Mouse (Mus musculus) embryonic facial prominence, embryonic 14.5 days (tissue): Measurements from ENCODE around the gene Psmg3. TPM values are rescaled to one million over a fixed set of nuclear protein-coding genes. Genes with fewer than 3 reads are reported as not detected.
A peak's percentile ranks its signal among the peaks of the same experiment; 100 is the strongest.

Source experiments
- ATAC-seq: fragments of 200-750 bp; cut with Nextera tagmentation; 2 replicates; pipeline ENCODE4 v1.8.0; 2017; ENCODE audit warnings: low read depth, moderate number of reproducible peaks, moderate TSS enrichment
- DNase-seq: peaks from one replicate; pipeline ENCODE4 v3.0.0-alpha.2; 2015; ENCODE audit warnings: low spot score
- H3K27ac ChIP-seq: fragments of 300-500 bp; sonication (generic); replicated peaks from 2 replicates; pipeline ENCODE4 v1.5.1; 2014; ENCODE audit warnings: low read depth, mild to moderate bottlenecking, low read length, moderate library complexity
- H3K27me3 ChIP-seq: fragments of 300-500 bp; sonication (generic); replicated peaks from 2 replicates; pipeline ENCODE4 v1.6.1; 2014; ENCODE audit warnings: low read length; ENCODE audit not compliant: control insufficient read depth, insufficient read depth
- H3K36me3 ChIP-seq: fragments of 300-500 bp; sonication (generic); 2 replicates; pipeline ENCODE4 v1.6.1; 2014; ENCODE audit warnings: low read length, mixed read lengths; ENCODE audit not compliant: control insufficient read depth, insufficient read depth
- H3K4me1 ChIP-seq: fragments of 300-500 bp; sonication (generic); 2 replicates; pipeline ENCODE4 v1.6.1; 2014; ENCODE audit warnings: antibody characterized with exemption, low read length; ENCODE audit not compliant: control insufficient read depth, insufficient read depth
- H3K4me2 ChIP-seq: fragments of 300-500 bp; sonication (generic); 2 replicates; pipeline ENCODE4 v1.6.1; 2014; ENCODE audit warnings: low read depth, mild to moderate bottlenecking, low read length, moderate library complexity, mixed read lengths
- H3K4me3 ChIP-seq: fragments of 300-500 bp; sonication (generic); 2 replicates; pipeline ENCODE4 v1.5.1; 2014; ENCODE audit warnings: low read depth, mild to moderate bottlenecking, low read length
- H3K9ac ChIP-seq: fragments of 300-500 bp; sonication (generic); 2 replicates; pipeline ENCODE4 v1.6.1; 2014; ENCODE audit warnings: low read depth, mild to moderate bottlenecking, low read length, moderate library complexity, mixed read lengths
- H3K9me3 ChIP-seq: fragments of 300-500 bp; sonication (generic); 2 replicates; pipeline ENCODE4 v1.6.1; 2016; ENCODE audit warnings: low read length; ENCODE audit not compliant: control insufficient read depth
- WGBS: fragments of 180-500 bp; shearing (Covaris S2); extraction: QIAGEN DNeasy Blood & Tissue Kit; methylation state at CpG from one replicate; pipeline ENCODE4 v1.1.7; 2014; 5-methylcytosine and 5-hydroxymethylcytosine counted together
- polyA plus RNA-seq: library from polyadenylated mRNA; unstranded; fragments of >200 nt; fragmentation: Nextera tagmentation; extraction: Ambion mirVana; gene quantifications from 2 replicates; pipeline ENCODE4 v1.2.1, GENCODE M21; 2014

The Psmg3 gene
- polyA plus RNA-seq, 1 experiment from 2014 or later, result 61.8 TPM

- Histone ChIP-seq H3K9ac (no peak within 1 kb of the TSS), H3K4me2 (no peak within 1 kb of the TSS), H3K4me3 (no peak within 1 kb of the TSS), H3K4me1 (no peaks in the 10 kb centered on the region), H3K27me3 (peaks cover 1% of the 10 kb centered on the region; the same call in 1 of the 2 replicates), H3K36me3 (peaks cover 28% of the 10 kb centered on the region), H3K27ac (no peak within 1 kb of the TSS), H3K9me3 (no peaks in the 10 kb centered on the region)
- DNase-seq (no peak), ATAC-seq (no peak)
- WGBS, result 89% methylated on average over 9 of the region's 9 CpGs
These were observed 7.0 kb downstream of the Psmg3 start, which contains the start of gene Tmem184a for GRCm38 (mm10) chr5:139819538-139820181. Gene Tmem184a, minus strand, starts transcription at chr5:139819917.

DNA sequence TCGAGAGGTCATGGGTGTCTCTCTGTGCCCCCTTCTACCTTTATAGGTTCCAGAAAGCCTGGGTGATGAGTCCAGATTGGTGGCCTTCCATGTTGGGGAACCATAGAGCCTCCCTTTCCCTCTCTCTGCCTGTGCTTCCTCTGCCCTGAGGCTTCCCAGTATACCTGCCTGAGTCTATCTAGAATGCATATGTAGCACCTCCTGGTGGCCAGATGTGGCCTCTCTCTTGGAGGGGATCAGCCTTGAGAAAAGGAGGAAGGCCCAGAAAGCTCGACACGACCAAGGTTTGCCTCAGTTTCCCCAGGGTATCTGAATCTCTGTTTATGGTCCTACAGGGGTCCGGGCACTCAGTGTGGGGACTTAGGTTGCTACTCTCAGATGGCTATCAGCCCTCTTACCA, 7.9 kb downstream of the Psmg3 start:
- H3K4me2 ChIP-seq, result no peak overlapping the region
- ATAC-seq (no peak), DNase-seq (peak; percentile 42)
- no peak overlapping the region for H3K4me3 ChIP-seq
- WGBS, result 56% methylated on average over 4 of the region's 4 CpGs
- H3K27me3 ChIP-seq, result peaks cover 10% of the 10 kb centered on the region
- H3K9ac ChIP-seq, result no peak overlapping the region
- no peaks in the 10 kb centered on the region for H3K9me3 ChIP-seq
- no peaks in the 10 kb centered on the region for H3K4me1 ChIP-seq
- H3K27ac ChIP-seq, result no peak overlapping the region
- H3K36me3 ChIP-seq, result peaks cover 22% of the 10 kb centered on the region

DNA sequence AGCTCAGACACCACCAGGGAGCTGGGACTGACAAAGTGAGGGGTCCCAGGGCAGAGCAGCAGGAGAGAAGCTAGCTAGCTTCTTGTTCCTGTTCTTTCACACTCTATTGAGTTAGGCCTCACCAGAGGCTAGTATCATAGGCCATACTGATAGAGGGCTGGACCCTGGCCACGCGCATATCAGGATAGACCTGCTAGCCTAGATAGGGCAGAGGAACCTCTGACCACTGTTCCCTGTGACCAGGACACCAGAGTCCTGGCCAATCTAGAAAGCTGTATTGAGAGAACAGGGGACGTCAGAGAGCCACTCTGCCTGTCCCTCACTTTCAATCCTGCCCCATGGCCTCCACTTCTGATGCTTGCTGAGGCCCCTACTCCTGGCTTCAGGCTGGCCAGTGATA, 8.6 kb downstream of the Psmg3 start:
- H3K4me3 ChIP-seq, result no peak overlapping the region
- 73% methylated on average over 3 of the region's 3 CpGs for WGBS

DNA sequence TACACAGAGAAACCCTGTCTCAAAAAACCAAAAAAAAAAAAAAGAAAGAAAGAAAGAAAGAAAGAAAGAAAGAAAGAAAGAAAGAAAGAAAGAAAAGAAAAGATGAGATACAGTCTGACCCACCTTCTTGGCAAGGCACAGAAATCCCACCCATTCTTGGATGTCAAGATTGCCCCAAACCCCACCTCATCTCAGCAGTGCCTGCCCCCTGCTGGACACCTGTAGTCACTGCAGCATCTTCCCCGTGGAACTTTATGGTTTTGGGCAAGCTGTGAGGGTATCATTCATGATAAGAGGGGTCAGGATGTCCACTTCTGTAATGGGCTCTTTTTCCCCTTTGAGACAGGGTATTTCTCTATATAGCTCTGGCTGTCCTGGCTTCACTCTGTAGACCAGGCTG, 9.4 kb downstream of the Psmg3 start:
- 0% methylated on average over 1 of the region's 1 CpGs for WGBS
- Histone ChIP-seq H3K4me1 (no peaks in the 10 kb centered on the region), H3K36me3 (peaks cover 7% of the 10 kb centered on the region), H3K27me3 (peaks cover 23% of the 10 kb centered on the region), H3K9me3 (no peaks in the 10 kb centered on the region), H3K27ac (no peak overlapping the region), H3K4me3 (no peak overlapping the region), H3K9ac (no peak overlapping the region), H3K4me2 (no peak overlapping the region)
- DNase-seq (no peak), ATAC-seq (no peak)

More for the DNA sequence above, 8.6 kb downstream of the Psmg3 start:
- ATAC-seq (no peak), DNase-seq (no peak)
- peaks cover 15% of the 10 kb centered on the region for H3K36me3 ChIP-seq
- H3K27ac ChIP-seq, result no peak overlapping the region
- no peak overlapping the region for H3K4me2 ChIP-seq
- H3K27me3 ChIP-seq, result peaks cover 15% of the 10 kb centered on the region
- no peaks in the 10 kb centered on the region for H3K4me1 ChIP-seq
- H3K9me3 ChIP-seq, result no peaks in the 10 kb centered on the region
- H3K9ac ChIP-seq, result no peak overlapping the region

GRCm38 (mm10) chr5:139816445-139816844, 10.2 kb downstream of the Psmg3 start:
- Histone ChIP-seq H3K36me3 (no peaks in the 10 kb centered on the region), H3K4me3 (no peak overlapping the region), H3K9ac (no peak overlapping the region), H3K4me2 (no peak overlapping the region), H3K9me3 (no peaks in the 10 kb centered on the region), H3K27ac (no peak overlapping the region), H3K4me1 (no peaks in the 10 kb centered on the region), H3K27me3 (peaks cover 24% of the 10 kb centered on the region)
- ATAC-seq, result no peak
- no peak for DNase-seq

- H3K4me1 ChIP-seq, result no peaks in the 10 kb centered on the region
- no peak overlapping the region for H3K4me3 ChIP-seq
- WGBS, result 70% methylated on average over 6 of the region's 6 CpGs
- H3K27ac ChIP-seq, result no peak overlapping the region
- no peak for ATAC-seq
- H3K27me3 ChIP-seq, result peaks cover 24% of the 10 kb centered on the region
- H3K36me3 ChIP-seq, result no peaks in the 10 kb centered on the region
- DNase-seq, result no peak
- H3K9me3 ChIP-seq, result no peaks in the 10 kb centered on the region
- no peak overlapping the region for H3K4me2 ChIP-seq
- H3K9ac ChIP-seq, result no peak overlapping the region
These were observed 10.7 kb downstream of the Psmg3 start for GRCm38 (mm10) chr5:139815964-139816363.

GRCm38 (mm10) chr5:139813963-139814381, 12.7 kb downstream of the Psmg3 start:
- H3K9me3 ChIP-seq, result no peaks in the 10 kb centered on the region
- ATAC-seq (peak; percentile 77), DNase-seq (peak; percentile 71)
- H3K36me3 ChIP-seq, result no peaks in the 10 kb centered on the region
- no peak overlapping the region for H3K27ac ChIP-seq
- H3K9ac ChIP-seq, result 0 out of 2 replicates have a peak overlapping the region, but pooled peaks have one; percentile 19
- WGBS, result 3% methylated on average over 9 of the region's 13 CpGs
- peak overlapping the region; percentile 32 for H3K4me2 ChIP-seq
- peak overlapping the region; percentile 18 for H3K4me3 ChIP-seq
- H3K27me3 ChIP-seq, result peaks cover 24% of the 10 kb centered on the region
- no peaks in the 10 kb centered on the region for H3K4me1 ChIP-seq

- ATAC-seq (no peak), DNase-seq (no peak)
- no peak overlapping the region for H3K9ac ChIP-seq
- H3K27ac ChIP-seq, result no peak overlapping the region
- no peaks in the 10 kb centered on the region for H3K36me3 ChIP-seq
- H3K27me3 ChIP-seq, result peaks cover 24% of the 10 kb centered on the region
- H3K9me3 ChIP-seq, result no peaks in the 10 kb centered on the region
- H3K4me2 ChIP-seq, result no peak overlapping the region
- WGBS, result 43% methylated on average over 8 of the region's 10 CpGs
- no peaks in the 10 kb centered on the region for H3K4me1 ChIP-seq
- no peak overlapping the region for H3K4me3 ChIP-seq
These were observed 13.6 kb downstream of the Psmg3 start for GRCm38 (mm10) chr5:139813126-139813490.
